Mouse (Mus musculus) 416B (cell line): Measurements from ENCODE around the gene Gm4187.
"Not testable (repeated sequence)": the region's sequence is repeated elsewhere in the genome, so short reads cannot be mapped to it uniquely, and the experiment has no call there.

ENCODE experiments used
- DNase-seq: peaks from one replicate; pipeline ENCODE4 v3.0.0; 2011; ENCODE audit warnings: low read depth

Gm4187 gene

DNA sequence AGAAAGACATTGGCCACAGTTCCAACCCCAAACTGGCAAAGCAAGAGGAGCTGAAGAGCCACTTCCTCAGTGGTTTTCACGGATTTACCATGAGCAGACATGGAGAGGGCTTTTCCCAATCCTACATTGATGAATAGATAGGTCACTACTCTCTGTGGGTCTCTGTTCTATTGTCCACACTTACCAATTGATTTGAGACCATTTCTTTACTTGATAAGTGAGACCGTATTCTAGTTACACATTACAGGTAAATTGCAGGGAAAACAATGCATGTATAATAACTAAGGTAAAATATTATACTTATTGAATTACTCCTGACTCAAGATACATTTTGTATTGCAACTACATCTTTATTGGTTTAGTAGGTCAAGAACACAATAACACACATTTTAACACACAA, at the start of gene Gm4187:
Gm4187 (minus strand) TSS at position 101 of the 400 bp plus-strand sequence.
- DNase-seq = not testable (repeated sequence)

DNA sequence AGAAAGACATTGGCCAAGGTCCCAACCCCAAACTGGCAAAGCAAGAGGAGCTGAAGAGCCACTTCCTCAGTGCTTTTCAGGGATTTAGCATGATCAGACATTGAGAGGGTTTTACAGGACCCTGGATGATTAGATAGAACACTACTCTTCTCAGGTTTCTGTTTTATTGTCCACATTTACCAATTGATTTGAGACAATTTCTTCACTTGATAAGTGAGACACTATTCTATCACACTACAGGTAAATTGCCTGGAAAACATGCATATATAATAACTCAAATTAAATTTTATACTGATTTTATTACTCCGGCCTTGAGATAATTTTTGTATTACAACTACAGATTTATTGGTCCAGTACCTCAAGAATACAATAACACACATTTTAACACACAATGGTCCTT, 41.4 kb upstream of the Gm4187 start, which contains the start of gene Gm8660:
Gm8660 (minus strand) TSS at position 101 of the 400 bp plus-strand sequence.
- not testable (repeated sequence) for DNase-seq
